Mouse (Mus musculus): ENCODE data around the gene Smarca4. TPM values are rescaled to one million over a fixed set of nuclear protein-coding genes. Genes with fewer than 3 reads are reported as not detected.

Smarca4 gene
- total RNA-seq, 2 experiments from 2014 or later, result 52.4 to 58.3 TPM

DNA sequence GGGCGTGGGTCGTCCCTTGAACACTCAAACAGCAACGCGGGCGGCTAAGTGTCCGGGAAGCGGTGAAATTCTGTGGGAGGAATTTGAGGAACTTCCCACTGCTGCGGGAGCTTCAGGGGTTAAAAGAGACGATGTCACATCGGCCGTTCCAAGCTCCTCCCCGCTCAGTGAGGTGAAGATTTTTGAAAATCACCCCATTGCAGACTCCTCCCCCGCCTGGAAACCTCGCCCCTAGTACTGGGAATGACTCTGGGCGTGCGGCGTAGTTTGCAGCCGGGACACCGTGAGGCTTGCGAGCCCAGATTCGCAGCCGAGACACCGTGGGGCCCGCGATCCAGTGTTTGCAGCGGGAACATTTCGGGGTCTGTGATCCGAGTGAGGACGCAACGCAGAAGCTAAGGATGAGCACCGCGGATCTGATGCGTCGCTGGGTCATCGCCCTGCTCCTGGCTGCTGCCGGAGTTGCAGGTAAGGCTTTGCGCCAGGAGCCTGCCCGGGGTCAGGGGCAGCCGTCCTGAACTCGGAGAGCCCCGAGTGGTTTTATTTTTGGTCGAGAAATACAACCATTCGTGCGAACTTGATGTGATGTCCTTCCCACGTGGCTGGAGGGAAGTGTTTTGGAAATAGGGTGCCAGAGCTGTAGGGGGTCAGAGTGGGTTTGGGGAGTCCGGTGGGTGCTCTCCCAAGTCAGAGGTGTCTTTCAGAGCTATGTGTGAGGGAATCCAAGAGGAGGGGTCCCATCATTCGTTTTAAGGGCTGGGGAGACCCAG is 107.6 kb downstream of the Smarca4 start, which contains the start of gene Ldlr:
TSS of gene Ldlr (plus strand) at position 107 of the 770 bp plus-strand sequence.
- DNase-seq, result peak; percentile 80

- peak; percentile 86 for DNase-seq
These were observed 108.2 kb downstream of the Smarca4 start for GRCm38 (mm10) chr9:21724147-21724536.

DNA sequence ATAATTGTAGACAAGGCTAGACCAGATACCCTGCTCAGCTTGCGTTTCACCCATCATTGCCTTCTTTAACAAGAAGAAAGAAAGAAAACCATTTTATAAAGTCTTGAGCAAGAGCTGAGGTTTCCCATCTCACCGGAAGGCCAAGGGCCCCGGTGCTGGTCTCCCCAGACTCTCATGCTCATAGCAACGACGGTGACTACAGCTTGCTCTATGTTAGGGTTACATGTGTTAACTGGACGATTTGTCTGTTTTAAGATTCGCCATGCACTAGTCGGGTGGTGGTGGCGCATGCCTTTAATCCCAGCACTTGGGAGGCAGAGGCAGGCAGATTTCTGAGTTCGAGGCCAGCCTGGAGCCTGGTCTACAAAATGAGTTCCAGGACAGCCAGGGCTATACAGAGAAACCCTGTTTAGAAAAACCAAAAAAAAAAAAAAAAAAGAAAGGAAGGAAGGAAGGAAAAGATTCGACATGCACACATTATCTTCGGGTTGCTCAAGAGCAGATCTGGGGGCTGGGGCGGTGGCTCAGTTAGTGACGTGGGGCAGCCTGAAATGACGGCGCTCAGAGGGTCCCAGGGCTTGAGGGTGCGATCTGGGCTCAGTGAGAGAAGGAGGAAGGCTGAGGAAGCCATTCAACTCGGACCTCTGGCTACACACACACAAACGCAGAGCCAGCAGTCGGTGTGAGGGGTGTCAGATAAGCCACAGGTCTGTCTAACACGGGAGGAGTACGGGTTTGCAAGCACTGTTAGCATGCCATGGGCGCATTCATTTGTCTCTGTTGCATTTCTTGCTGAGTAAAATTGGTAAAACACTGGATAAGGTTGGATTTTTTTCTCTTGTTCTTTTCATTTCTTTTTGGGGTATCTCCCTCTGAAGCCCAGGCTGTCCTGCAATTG is 109.5 kb downstream of the Smarca4 start:
- DNase-seq, result no peak

DNA sequence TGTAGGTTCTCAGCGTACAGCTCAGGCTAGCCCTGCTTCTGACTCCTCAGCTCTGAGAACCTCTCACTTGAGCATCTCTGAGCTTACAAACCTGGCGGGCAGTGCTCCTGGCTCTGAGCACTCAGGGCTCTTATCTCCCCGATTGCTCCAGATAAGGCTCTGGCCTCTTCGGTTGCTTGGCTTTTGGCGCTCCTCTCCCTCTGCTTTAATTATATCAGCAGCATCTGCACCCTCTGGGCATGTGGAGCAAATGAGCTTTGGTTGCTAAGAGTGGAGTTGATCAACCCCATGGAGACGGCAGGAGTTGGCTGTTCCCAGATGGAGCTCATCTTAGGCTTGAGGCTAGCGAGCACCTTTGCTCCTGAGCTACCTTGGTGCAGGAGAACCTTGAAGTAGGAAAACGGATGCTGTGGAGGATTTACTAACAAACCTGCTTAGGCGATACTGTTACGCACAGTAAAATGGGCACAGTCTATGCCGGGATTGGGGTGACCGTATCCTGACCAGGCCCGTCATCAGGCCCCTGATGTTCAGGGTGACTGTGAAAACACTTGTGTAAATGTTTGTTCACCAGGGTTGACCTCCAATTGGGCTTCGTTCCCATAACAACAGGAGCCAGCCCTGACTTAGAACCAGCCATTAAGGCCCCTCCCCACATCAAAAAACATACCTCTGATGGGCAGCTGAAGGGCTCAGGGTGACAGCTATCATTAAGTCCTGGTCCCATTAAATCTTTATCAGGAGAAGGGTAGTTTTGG is 110.4 kb downstream of the Smarca4 start:
- DNase-seq, result no peak

DNA sequence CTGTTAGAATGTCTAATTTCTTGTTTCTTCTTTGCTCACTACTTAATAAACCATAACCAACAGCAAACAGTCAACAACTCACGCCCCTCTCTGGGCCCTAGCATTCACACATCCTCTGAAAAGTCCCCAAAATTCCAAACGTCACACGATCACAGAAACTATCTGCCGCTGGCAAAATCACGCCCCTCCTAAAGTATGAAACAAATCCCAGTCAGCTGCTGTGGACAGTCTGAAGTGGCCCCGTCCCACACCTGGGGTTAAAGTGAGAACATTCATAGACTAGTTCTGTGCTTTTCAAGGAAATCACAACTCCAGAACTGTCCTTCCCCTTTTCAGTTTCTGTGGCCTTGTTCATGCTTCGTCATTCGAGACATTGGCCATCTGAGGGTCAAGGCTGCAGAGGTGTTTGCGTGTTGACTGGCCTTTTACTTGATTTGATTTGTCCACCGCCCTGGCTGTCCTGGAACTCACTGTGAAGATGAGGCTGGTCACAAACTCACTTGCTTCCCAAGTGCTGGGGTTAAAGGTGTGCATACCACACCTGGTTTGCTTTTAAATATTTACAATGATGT is 112.4 kb downstream of the Smarca4 start:
- no peak for DNase-seq

DNA sequence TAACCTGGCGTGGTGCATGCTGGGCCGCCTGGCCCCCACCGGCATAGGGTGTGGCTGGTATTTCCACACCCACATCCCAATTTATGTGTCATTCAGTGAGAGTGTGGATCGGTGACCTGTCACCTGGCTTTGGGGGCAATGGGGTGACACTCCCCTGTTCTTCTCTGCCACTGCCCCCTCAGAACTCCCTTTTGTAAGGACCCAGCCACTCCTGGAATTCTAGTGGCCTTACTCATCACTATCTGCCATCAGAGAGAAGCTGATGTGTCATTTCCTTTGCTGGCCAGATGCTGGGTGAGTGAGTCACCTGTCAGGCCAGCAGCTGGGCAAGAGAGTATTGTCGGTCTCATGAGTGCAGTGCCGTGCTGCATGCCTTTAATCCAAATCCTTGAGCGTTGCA is 113.3 kb downstream of the Smarca4 start:
- DNase-seq, result no peak

DNA sequence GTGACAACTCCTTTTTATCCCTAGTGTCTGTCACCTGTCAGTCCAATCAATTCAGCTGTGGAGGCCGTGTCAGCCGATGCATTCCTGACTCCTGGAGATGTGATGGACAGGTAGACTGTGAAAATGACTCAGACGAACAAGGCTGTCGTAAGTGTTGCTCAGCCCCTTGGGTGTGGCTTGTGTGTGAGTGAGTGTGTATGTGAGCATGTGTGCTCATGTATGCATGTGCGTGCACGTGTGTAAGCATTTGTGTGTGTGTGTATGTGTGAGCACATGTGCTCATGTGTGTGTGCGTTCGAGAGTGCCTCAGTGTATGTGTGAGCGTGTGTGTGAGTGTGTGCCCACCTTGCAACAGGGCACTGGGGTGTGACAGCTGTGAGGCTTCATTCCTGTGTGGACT is 116.3 kb downstream of the Smarca4 start:
- DNase-seq, result no peak

DNA sequence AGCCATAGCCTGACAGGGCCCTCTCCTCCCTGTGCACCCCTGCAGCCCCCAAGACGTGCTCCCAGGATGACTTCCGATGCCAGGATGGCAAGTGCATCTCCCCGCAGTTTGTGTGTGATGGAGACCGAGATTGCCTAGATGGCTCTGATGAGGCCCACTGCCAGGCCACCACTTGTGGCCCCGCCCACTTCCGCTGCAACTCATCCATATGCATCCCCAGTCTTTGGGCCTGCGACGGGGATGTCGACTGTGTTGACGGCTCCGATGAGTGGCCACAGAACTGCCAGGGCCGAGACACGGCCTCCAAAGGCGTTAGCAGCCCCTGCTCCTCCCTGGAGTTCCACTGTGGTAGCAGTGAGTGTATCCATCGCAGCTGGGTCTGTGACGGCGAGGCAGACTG is 117.5 kb downstream of the Smarca4 start:
- DNase-seq, result no peak

DNA sequence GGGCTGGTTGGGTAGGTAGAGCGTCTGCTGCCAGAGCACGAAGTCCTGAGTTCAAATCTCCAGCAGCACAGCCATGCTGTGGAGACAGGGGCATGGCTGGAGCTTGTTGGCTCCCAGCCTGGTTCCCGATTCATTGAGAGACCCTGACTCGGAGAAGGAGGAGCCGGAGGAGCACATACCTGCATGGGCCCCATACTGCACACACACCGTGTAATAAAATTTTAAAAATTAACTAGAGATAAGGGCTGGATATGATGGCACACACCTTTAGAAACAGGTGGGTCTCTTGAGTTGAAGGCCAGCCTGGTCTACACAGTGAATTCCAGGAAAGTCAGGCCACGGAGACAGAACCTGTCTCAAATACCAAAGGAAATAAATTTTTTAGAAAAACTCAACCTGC is 118.0 kb downstream of the Smarca4 start:
- no peak for DNase-seq

DNA sequence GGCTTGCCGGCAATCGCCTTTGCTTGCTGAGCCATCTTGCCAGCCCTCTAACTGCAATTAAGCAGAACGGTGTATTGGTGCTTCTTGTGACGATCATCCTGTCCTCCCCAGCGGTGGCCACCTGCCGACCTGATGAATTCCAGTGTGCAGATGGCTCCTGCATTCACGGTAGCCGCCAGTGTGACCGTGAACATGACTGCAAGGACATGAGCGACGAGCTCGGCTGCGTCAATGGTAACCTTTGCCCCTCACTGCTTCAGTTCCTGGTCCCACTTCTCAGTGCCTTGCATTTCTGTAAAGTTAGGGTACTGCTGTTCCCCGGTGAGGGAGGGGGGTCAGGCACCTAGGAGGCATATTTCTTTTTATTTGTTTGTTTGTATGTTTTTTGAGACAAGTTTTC is 119.2 kb downstream of the Smarca4 start:
- DNase-seq, result no peak

GRCm38 (mm10) chr9:21736580-21736979 is 120.6 kb downstream of the Smarca4 start:
- no peak for DNase-seq

DNA sequence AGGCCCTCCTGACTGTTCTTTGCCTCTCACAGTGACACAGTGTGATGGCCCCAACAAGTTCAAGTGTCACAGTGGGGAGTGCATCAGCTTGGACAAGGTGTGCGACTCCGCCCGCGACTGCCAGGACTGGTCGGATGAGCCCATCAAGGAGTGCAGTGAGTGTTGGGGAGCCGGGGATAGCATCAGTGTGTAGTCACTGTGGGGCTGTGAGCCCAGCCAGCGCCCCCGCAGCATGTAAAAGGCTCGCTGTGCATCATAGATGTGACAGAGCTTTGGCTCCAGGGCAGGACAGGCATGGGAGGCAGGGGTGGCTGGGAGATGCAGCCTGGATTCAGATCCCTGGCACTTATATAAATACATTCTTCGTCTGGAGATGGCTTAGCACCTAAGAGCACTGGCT is 121.2 kb downstream of the Smarca4 start:
- DNase-seq, result no peak

GRCm38 (mm10) chr9:21738776-21739175 is 122.8 kb downstream of the Smarca4 start:
- DNase-seq, result no peak

DNA sequence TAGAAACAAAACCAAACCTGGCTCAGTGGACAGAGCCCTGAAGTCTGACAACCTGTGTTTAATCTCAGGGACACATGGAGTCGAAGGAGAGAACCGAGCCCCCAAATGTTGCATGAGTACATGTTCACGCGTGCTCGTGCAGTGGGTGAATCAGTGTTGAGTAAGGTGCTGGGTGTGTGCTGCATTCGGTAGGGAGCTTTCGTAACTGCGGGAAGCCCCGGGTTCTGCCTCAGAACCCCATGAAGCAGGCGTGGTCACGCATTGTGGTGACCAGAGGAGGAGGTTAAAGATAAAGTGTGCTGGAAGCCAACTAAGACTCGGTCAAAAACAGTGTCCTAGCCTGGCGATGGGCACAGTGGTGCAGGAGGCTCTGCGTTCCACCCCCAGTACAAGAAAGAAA is 124.5 kb downstream of the Smarca4 start:
- no peak for DNase-seq

- no peak for DNase-seq
These were observed 125.5 kb downstream of the Smarca4 start for GRCm38 (mm10) chr9:21741514-21741913.

DNA sequence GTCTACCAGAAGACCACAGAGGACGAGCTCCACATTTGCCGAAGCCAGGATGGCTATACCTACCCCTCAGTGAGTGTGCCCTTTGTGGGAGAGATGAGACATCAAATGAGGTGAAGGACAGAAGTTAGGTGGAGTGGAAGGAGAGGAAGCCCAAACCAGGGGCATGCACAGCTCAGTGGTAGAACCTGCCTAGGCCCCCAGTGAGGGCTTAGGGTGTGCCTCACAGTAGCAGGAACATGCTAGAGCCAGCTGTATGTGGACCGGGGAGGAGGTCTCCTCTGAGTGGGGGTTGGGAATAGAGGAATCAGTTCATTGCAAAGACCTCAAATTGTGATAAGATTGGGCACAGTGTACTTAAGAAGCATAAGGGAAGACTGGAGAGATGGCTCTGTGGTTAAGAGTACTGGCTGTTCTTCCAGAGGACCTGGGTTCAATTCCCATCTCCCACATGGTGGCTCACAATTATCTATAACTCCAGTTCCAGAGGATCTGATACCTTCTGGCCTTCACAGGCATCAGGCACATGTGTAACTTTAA is 131.3 kb downstream of the Smarca4 start:
- DNase-seq, result no peak

- no peak for DNase-seq
These were observed 132.1 kb downstream of the Smarca4 start for GRCm38 (mm10) chr9:21748033-21748432.

GRCm38 (mm10) chr9:21748491-21748890 is 132.5 kb downstream of the Smarca4 start:
- DNase-seq, result no peak

DNA sequence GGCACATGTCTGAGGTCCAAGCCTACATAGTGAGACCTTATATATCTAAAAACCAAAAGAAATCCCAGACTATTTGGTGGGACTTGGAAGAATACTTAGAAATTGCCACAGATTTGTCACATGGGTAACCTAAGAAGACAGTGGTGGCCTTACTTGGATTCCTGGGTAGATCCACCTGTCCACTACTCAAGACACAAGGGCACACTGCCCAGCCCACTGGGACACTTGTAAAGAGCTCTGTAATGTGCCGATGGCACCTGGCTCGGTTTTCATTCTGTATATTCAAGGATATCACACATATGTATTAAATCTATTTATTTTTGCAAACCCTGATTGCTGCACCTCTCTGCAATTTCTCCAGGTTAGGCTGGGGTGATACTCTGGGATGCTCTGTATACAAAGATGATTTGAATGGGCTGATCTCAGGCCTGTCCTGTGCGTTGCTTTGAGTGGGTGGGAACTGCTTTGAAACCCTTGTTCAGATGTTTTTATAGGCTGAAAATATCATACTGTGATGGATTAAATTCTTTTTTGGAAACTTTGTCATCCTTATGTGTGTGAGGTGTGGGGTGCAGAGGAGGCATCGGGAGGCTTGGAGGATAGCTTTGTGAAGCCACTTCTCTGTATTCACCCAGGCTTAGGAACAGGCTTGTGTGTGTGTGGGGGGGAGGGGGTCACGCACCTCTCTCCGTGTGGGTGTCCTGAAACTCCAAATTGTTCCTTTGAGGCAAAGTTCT is 133.6 kb downstream of the Smarca4 start:
- no peak for DNase-seq

GRCm38 (mm10) chr9:21750370-21750769 is 134.4 kb downstream of the Smarca4 start:
- no peak for DNase-seq

DNA sequence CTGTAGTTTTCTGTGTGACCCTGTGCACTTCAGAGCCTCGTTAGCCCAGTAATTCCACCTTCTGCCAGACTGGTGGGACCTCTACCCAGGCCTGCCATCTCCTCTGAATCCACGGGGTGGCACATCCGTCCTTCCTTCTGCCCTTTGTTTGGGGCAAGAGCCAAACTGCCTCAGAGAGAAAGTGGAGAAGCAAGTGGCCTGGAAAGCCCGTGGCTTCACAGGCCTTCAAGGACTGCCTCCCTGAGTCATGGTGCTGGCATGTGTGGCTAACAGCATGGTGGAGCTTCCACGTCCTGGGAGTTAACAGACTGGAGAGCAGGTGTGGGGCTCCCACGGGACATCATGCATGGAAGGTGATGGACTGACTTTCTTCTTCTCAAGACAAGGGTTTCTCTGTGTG is 135.4 kb downstream of the Smarca4 start:
- peak; percentile 49 for DNase-seq
